Mouse (Mus musculus): ENCODE results near the gene Creg2.
"Not testable (repeated sequence)": the region's sequence is repeated elsewhere in the genome, so short reads cannot be mapped to it uniquely, and the experiment has no call there.

- not testable (repeated sequence) for TF ChIP-seq POLR2A (IDR thresholded peaks at IDR 0.05; ENCODE audit: low read depth, low read length); CTCF (conservative IDR thresholded peaks at IDR 0.05; ENCODE audit: insufficient read depth, insufficient read length, low read depth, low read length)
Observed at GRCm38 (mm10) chr1:39597135-39597534, 54.1 kb downstream of the Creg2 start.

Data from kidney, adult 2 months (tissue).